Mouse (Mus musculus) midbrain, postnatal 0 days (tissue): ENCODE measurements at regions not wholly inside any gene's neighbourhood (a gene's known extent, or its start where the extent isn't known, plus 50 kb on each side); places are given as distances from the start of the nearest gene placed in this dataset.
A peak's percentile ranks its signal among the peaks of the same experiment; 100 is the strongest.

ENCODE experiments used
- ATAC-seq: fragments of 200-750 bp; cut with Nextera tagmentation; 2 replicates; pipeline ENCODE4 v1.8.0; 2017; ENCODE audit warnings: moderate number of reproducible peaks, mild to moderate bottlenecking, moderate TSS enrichment, moderate library complexity; ENCODE audit not compliant: low FRiP score
- DNase-seq: peaks from one replicate; pipeline ENCODE4 v3.0.0-alpha.2; 2015; ENCODE audit warnings: low spot score
- H3K27ac ChIP-seq: fragments of 300-500 bp; sonication (generic); 2 replicates; pipeline ENCODE4 v1.5.1; 2014; ENCODE audit warnings: low read depth, mild to moderate bottlenecking, low read length, mixed read lengths
- H3K27me3 ChIP-seq: fragments of 300-500 bp; sonication (generic); 2 replicates; pipeline ENCODE4 v1.6.1; 2014; ENCODE audit warnings: low read length, control low read depth, mixed read lengths; ENCODE audit not compliant: insufficient read depth
- H3K36me3 ChIP-seq: fragments of 300-500 bp; sonication (generic); 2 replicates; pipeline ENCODE4 v1.6.1; 2014; ENCODE audit warnings: low read length, control low read depth, mixed read lengths; ENCODE audit not compliant: insufficient read depth
- H3K4me1 ChIP-seq: fragments of 300-500 bp; sonication (generic); 2 replicates; pipeline ENCODE4 v1.6.1; 2014; ENCODE audit warnings: mild to moderate bottlenecking, control low read depth, antibody characterized with exemption, low read length, mixed read lengths; ENCODE audit not compliant: insufficient read depth
- H3K4me2 ChIP-seq: fragments of 300-500 bp; sonication (generic); 2 replicates; pipeline ENCODE4 v1.6.1; 2014; ENCODE audit warnings: low read depth, mild to moderate bottlenecking, low read length, mixed read lengths; ENCODE audit not compliant: poor library complexity, severe bottlenecking
- H3K4me3 ChIP-seq: fragments of 300-500 bp; sonication (generic); 2 replicates; pipeline ENCODE4 v1.5.1; 2014; ENCODE audit warnings: low read depth, mild to moderate bottlenecking, low read length, moderate library complexity
- H3K9ac ChIP-seq: fragments of 300-500 bp; sonication (generic); replicated peaks from 2 replicates; pipeline ENCODE4 v1.6.1; 2014; ENCODE audit warnings: mild to moderate bottlenecking, low read length, moderate library complexity, mixed read lengths; ENCODE audit not compliant: poor library complexity, severe bottlenecking
- H3K9me3 ChIP-seq: fragments of 300-500 bp; sonication (generic); 2 replicates; pipeline ENCODE4 v1.6.1; 2016; ENCODE audit warnings: low read length, control low read depth
- CTCF ChIP-seq: IDR thresholded peaks from 2 replicates; pipeline ENCODE4 v1.5.1; 2016; ENCODE audit warnings: antibody characterized with exemption, mild to moderate bottlenecking
- WGBS: fragments of 180-500 bp; shearing (Covaris S2); extraction: QIAGEN DNeasy Blood & Tissue Kit; methylation state at CpG from one replicate; pipeline ENCODE4 v1.1.7; 2014; 5-methylcytosine and 5-hydroxymethylcytosine counted together

DNA sequence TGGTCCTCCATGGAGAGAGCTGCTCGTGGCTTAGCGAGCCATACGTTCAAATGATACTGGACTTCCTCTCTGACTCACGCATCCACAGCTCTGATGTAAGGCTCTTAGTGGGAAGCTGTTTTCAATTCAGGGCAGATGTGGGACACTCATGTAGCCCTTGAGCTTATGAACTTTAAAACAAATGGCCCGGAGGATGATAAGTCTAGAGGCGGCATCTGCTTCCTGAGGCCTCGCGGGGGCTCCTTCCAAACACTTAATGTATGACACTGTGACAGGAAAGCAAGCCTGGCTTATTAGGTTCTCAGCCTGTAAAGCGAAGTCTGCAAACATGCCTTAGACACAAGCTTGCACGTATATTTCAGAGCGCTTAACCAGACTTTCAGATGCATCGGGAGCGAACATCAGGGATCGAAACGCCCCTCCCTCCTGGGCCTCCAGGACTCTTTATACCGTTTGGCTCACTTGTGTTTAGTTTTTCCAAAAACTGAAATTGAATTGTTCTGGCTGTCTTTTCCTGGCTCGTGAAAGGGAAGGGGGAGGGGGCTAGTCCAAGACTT, 59.4 kb upstream of the Sash1 start:
- TF ChIP-seq CTCF = no peak
- H3K4me2 ChIP-seq = no peak overlapping the region
- H3K9ac ChIP-seq = no peak overlapping the region
- DNase-seq (no peak), ATAC-seq (no peak)
- no peaks in the 10 kb centered on the region for H3K9me3 ChIP-seq
- H3K27me3 ChIP-seq = no peaks in the 10 kb centered on the region
- no peak overlapping the region for H3K27ac ChIP-seq
- no peaks in the 10 kb centered on the region for H3K36me3 ChIP-seq
- WGBS = 58% methylated on average over 17 of the region's 17 CpGs
- H3K4me3 ChIP-seq = no peak overlapping the region
- H3K4me1 ChIP-seq = no peaks in the 10 kb centered on the region; the same call in 1 of the 2 replicates

DNA sequence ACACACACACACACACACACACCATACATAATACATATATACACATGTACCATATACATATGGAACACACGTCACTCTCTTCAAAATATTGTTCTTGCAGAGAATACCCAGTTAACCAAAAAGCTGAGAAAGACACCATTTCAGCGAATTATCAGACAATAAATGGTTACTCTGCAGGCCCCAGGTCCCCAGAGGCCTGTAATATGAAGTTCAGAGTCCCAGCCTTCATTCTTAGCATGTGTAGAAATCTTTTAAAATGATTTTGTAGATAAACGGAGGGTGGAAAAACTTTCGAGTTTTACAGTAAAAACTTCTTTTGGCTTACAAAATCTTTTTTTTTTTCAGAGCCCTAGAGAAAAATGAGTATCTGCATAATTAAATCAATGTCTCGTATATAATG, 58.7 kb upstream of the Sash1 start:
- no peak for ATAC-seq
- H3K4me3 ChIP-seq = no peak overlapping the region
- H3K27me3 ChIP-seq = no peaks in the 10 kb centered on the region
- no peak overlapping the region for H3K9ac ChIP-seq
- no peaks in the 10 kb centered on the region; the same call in 1 of the 2 replicates for H3K4me1 ChIP-seq
- no peak overlapping the region for H3K4me2 ChIP-seq
- no peaks in the 10 kb centered on the region for H3K9me3 ChIP-seq
- TF ChIP-seq CTCF = no peak
- H3K27ac ChIP-seq = no peak overlapping the region
- DNase-seq = no peak
- WGBS = 75% methylated on average over 5 of the region's 5 CpGs
- no peaks in the 10 kb centered on the region for H3K36me3 ChIP-seq

DNA sequence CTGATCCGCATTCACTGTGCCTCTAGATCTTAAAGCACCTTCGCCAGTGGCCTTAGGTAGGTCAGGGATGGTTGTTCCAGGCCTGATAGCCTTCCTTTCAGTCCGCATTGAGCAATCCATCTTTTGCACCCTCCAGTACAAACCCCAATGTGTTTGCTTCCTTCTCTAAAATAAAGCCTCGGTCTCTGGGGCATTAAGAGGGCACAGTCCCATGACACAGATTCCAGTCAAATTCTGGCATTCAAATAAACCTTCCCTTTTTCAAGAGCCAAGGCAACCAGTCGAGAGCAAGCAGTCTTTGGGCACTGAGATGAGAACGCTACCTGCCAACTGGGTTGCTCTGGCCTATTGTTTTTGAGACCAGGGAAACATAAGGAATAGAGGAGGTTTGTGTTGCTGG, 57.8 kb upstream of the Sash1 start:
- Histone ChIP-seq H3K27ac (no peak overlapping the region), H3K9ac (no peak overlapping the region), H3K9me3 (no peaks in the 10 kb centered on the region), H3K4me3 (no peak overlapping the region), H3K36me3 (no peaks in the 10 kb centered on the region), H3K4me2 (no peak overlapping the region), H3K27me3 (no peaks in the 10 kb centered on the region), H3K4me1 (no peaks in the 10 kb centered on the region; the same call in 1 of the 2 replicates)
- ATAC-seq = no peak
- TF ChIP-seq CTCF = no peak
- WGBS = 86% methylated on average over 6 of the region's 6 CpGs
- no peak for DNase-seq

DNA sequence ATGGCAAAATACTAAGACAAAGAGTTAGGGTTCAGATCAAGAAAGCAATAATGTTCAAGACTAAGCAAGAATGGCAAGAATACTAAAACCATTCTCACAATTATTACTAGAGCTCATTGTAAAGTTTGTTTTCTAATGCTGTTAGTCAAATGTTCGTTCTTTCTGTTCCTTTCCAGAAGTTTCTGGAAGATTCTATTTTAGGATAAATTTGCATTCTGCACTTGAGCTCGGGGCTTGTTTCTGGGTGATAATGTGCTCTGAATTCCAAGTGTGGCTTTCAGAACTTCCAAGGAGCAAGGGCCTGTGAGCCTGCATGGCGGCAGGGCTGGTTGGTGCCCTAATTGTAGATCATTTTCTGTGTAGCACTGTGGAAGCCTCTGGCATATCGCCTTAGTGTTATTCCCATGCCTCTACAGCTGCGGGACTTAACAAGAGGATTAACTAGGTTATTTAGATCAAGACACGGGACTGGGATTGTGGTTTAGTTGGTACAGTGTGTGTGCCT, 57.1 kb upstream of the Sash1 start:
- Histone ChIP-seq H3K4me2 (no peak overlapping the region), H3K27ac (no peak overlapping the region), H3K36me3 (no peaks in the 10 kb centered on the region), H3K27me3 (no peaks in the 10 kb centered on the region), H3K9ac (no peak overlapping the region), H3K9me3 (no peaks in the 10 kb centered on the region), H3K4me1 (no peaks in the 10 kb centered on the region; the same call in 1 of the 2 replicates), H3K4me3 (no peak overlapping the region)
- ATAC-seq (0 out of 2 replicates have a peak, but pooled peaks have one; percentile 38), DNase-seq (no peak)
- TF ChIP-seq CTCF = no peak
- 82% methylated on average over 6 of the region's 6 CpGs for WGBS

DNA sequence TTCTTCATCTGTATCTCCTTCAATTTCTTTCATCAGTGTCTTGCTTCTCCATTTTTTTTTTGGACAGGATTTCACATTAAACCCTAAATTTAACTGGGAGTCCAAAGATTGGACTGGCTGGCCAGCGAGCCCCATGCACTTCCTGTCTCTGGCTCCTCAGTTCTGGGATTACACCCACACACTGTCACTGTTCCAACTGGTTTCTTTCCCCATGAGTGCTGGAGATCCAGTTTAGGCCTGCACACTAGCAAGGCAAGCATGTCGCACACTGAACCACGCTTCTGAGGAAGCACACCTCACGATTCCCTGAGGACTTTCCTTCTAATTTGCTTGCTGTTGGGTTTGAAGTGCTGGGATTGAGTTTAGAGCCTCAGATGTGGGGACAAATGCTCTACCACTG, 50.5 kb upstream of the Sash1 start:
- H3K27me3 ChIP-seq = no peaks in the 10 kb centered on the region
- DNase-seq (no peak), ATAC-seq (no peak)
- no peaks in the 10 kb centered on the region for H3K36me3 ChIP-seq
- no peak for TF ChIP-seq CTCF
- no peak overlapping the region for H3K9ac ChIP-seq
- H3K4me1 ChIP-seq = no peaks in the 10 kb centered on the region
- no peak overlapping the region for H3K4me2 ChIP-seq
- no peak overlapping the region for H3K27ac ChIP-seq
- WGBS = 86% methylated on average over 4 of the region's 4 CpGs
- H3K9me3 ChIP-seq = no peaks in the 10 kb centered on the region
- H3K4me3 ChIP-seq = no peak overlapping the region
